Mouse (Mus musculus): ENCODE results near the gene Serpinb6d. TPM values are rescaled to one million over a fixed set of nuclear protein-coding genes. Genes with fewer than 3 reads are reported as not detected.

The Serpinb6d gene
- polyA plus RNA-seq (2014; fragmentation: Illumina TruSeq; extraction: RNeasy Lipid Tissue Mini Kit (QIAGEN cat#74804); ENCODE audit: low read depth, low replicate concordance) = not detected

DNA sequence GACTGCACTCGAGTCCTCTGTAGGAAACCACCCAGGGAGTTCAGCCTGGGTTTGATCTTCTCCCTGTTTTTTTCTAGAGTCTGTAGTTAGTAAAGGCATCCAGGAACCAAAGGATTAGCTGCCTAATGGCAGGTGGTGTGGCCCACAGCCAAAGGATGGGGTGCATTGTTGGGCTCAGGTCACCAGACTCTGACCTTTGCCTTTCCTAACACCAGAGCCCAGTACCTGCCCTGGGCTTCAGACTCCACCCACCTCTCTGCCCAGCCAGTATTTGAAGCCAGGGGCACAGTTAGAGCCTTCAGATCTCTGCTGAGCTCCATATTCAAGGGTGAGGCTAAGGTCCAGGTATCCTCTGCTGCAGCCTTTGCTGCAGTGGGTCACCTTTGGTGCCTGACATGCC lies at the start of gene Serpinb6d:
Gene Serpinb6d, plus strand, starts transcription at position 301 of the 400 bp plus-strand sequence.

Other genes with a start within 250 kb of the Serpinb6d start
- gene Serpinb9g, start 176.6 kb upstream of the Serpinb6d start, polyA plus RNA-seq (2014; fragmentation: Illumina TruSeq; extraction: RNeasy Lipid Tissue Mini Kit (QIAGEN cat#74804); ENCODE audit: low read depth, low replicate concordance) = not detected
- gene Serpinb6e, start 182.0 kb downstream of the Serpinb6d start, polyA plus RNA-seq (2014; fragmentation: Illumina TruSeq; extraction: RNeasy Lipid Tissue Mini Kit (QIAGEN cat#74804); ENCODE audit: low read depth, low replicate concordance) = not detected
- gene Serpinb6c, start 244.3 kb downstream of the Serpinb6d start, polyA plus RNA-seq (2014; fragmentation: Illumina TruSeq; extraction: RNeasy Lipid Tissue Mini Kit (QIAGEN cat#74804); ENCODE audit: low read depth, low replicate concordance) = not detected

All from sigmoid colon, adult 10 weeks (tissue).